In genomic region chr13:74381533-74382276, GRCm38 (mm10) we compare ENCODE assay signal across 18 mouse cellular contexts. TPM values are rescaled to one million over a fixed set of nuclear protein-coding genes. Genes with fewer than 3 reads are reported as not detected.
A peak's percentile ranks its signal among the peaks of the same experiment; 100 is the strongest.
DNase-seq lines count a peak whose midpoint lies in the region; ATAC-seq lines count a peak whose summit lies in the region.
"Had no signal": no experiment of that assay in that cellular context is flagged by ENCODE, and none has a peak within 500 bp of the region (broad histone marks: within the 10 kb centered on the region; RNA-seq: fewer than 3 reads in every experiment).

No protein-coding gene starts in this region.

- peak; percentile 7 for DNase-seq in adrenal gland, postnatal 14 days
- no peak for DNase-seq in adrenal gland, postnatal 36 days
- no peak for DNase-seq in kidney, postnatal 36 days
- DNase-seq in embryonic facial prominence, embryonic 14.5 days (ENCODE audit: low spot score), result peak; percentile 13
- no peak for DNase-seq in spleen, adult 18-20 months
- DNase-seq in lung, adult 18-20 months, result no peak
- DNase-seq: adrenal gland, adult 2 months; cerebellum, adult 18-20 months; heart, adult 11 months; thymus, postnatal 14 days had no signal

- no peaks in the 10 kb centered on the region for H3K27me3 ChIP-seq in kidney, embryonic 14.5 days (ENCODE audit: control insufficient read depth, insufficient read depth, low read length)
- no peaks in the 10 kb centered on the region for H3K27me3 ChIP-seq in embryonic facial prominence, embryonic 14.5 days (replicated peaks; ENCODE audit: control insufficient read depth, insufficient read depth, low read length)
- H3K27me3 ChIP-seq in limb, embryonic 13.5 days, result peaks cover 3% of the 10 kb centered on the region; the same call in 1 of the 2 replicates
- H3K27me3 ChIP-seq: liver, embryonic 15.5 days had no signal

- H3K36me3 ChIP-seq in kidney, embryonic 14.5 days (ENCODE audit: control insufficient read depth, insufficient read depth, low read length), result no peaks in the 10 kb centered on the region
- 0 out of 2 replicates have a peak, but pooled peaks cover 4% of the 10 kb centered on the region for H3K36me3 ChIP-seq in embryonic facial prominence, embryonic 14.5 days (ENCODE audit: control insufficient read depth, insufficient read depth, low read length)
- H3K36me3 ChIP-seq in limb, embryonic 13.5 days, result no peaks in the 10 kb centered on the region
- H3K36me3 ChIP-seq: G1E; liver, embryonic 15.5 days had no signal

- ATAC-seq in kidney, embryonic 14.5 days (ENCODE audit: low FRiP score, low TSS enrichment), result peak; percentile 72
- ATAC-seq in embryonic facial prominence, embryonic 14.5 days (ENCODE audit: low read depth), result no peak
- ATAC-seq in limb, embryonic 13.5 days (ENCODE audit: low FRiP score, low read depth), result no peak; the same call in 1 of the 2 replicates

- no peak overlapping the region for H3K9ac ChIP-seq in kidney, embryonic 14.5 days (ENCODE audit: low read depth, low read length)
- H3K9ac ChIP-seq in embryonic facial prominence, embryonic 14.5 days (ENCODE audit: low read depth, low read length), result no peak overlapping the region
- peak overlapping the region; percentile 36; the same call in 1 of the 2 replicates for H3K9ac ChIP-seq in limb, embryonic 13.5 days
- H3K9ac ChIP-seq: liver, embryonic 15.5 days had no signal

- 40% methylated on average over 10 of the region's 10 CpGs for WGBS in kidney, embryonic 14.5 days
- WGBS in embryonic facial prominence, embryonic 14.5 days, result 70% methylated on average over 10 of the region's 10 CpGs
- 53% methylated on average over 10 of the region's 10 CpGs for WGBS in limb, embryonic 13.5 days

- H3K4me2 ChIP-seq in kidney, embryonic 14.5 days (replicated peaks; ENCODE audit: low read depth, low read length), result peak overlapping the region; percentile 12; the same call in 1 of the 2 replicates
- no peak overlapping the region for H3K4me2 ChIP-seq in embryonic facial prominence, embryonic 14.5 days (ENCODE audit: low read depth, low read length)
- H3K4me2 ChIP-seq in limb, embryonic 13.5 days (replicated peaks), result peak overlapping the region; percentile 14; the same call in 1 of the 2 replicates
- H3K4me2 ChIP-seq: liver, embryonic 15.5 days had no signal

- peak overlapping the region; percentile 81; the same call in 1 of the 2 replicates for H3K27ac ChIP-seq in kidney, embryonic 14.5 days (ENCODE audit: low read depth, low read length)
- H3K27ac ChIP-seq in embryonic facial prominence, embryonic 14.5 days (replicated peaks; ENCODE audit: low read depth, low read length), result peak overlapping the region; percentile 65; the same call in 1 of the 2 replicates
- peak overlapping the region; percentile 33; the same call in 1 of the 2 replicates for H3K27ac ChIP-seq in limb, embryonic 13.5 days
- H3K27ac ChIP-seq: left cerebral cortex, adult 2 months; liver, embryonic 15.5 days had no signal

- H3K9me3 ChIP-seq in kidney, embryonic 14.5 days (ENCODE audit: control insufficient read depth, low read length), result no peaks in the 10 kb centered on the region
- H3K9me3 ChIP-seq in embryonic facial prominence, embryonic 14.5 days (ENCODE audit: control insufficient read depth, low read length), result no peaks in the 10 kb centered on the region
- no peaks in the 10 kb centered on the region for H3K9me3 ChIP-seq in limb, embryonic 13.5 days
- H3K9me3 ChIP-seq: G1E; liver, embryonic 15.5 days had no signal

- H3K4me1 ChIP-seq in kidney, embryonic 14.5 days (ENCODE audit: control insufficient read depth, insufficient read depth, low read length), result peaks cover 13% of the 10 kb centered on the region
- no peaks in the 10 kb centered on the region for H3K4me1 ChIP-seq in embryonic facial prominence, embryonic 14.5 days (ENCODE audit: control insufficient read depth, insufficient read depth, low read length)
- H3K4me1 ChIP-seq in limb, embryonic 13.5 days, result peaks cover 14% of the 10 kb centered on the region
- H3K4me1 ChIP-seq: liver, embryonic 15.5 days had no signal

- no peak overlapping the region for H3K4me3 ChIP-seq in kidney, embryonic 14.5 days (ENCODE audit: low read length)
- H3K4me3 ChIP-seq in embryonic facial prominence, embryonic 14.5 days (ENCODE audit: low read depth, low read length), result no peak overlapping the region
- H3K4me3 ChIP-seq in limb, embryonic 13.5 days, result no peak overlapping the region
- H3K4me3 ChIP-seq: erythroblast, embryonic 14.5 days; left cerebral cortex, adult 2 months; liver, embryonic 15.5 days had no signal

RNA-seq across cellular contexts. Expression of gene Zfp72, which starts 8.9 kb away (rescaled TPM):
- 3.4 and 3.7 TPM in 2 replicates for total RNA-seq in adrenal gland, postnatal 14 days (2021)
- total RNA-seq in adrenal gland, postnatal 36 days (2021), result 1 to 10 TPM; 2.5 to 3.8 TPM
- 7.8 and 7.9 TPM in 2 replicates for polyA plus RNA-seq in kidney, embryonic 14.5 days (2014; fragmentation: Nextera tagmentation; extraction: Ambion mirVana)
- 5.8 and 6.8 TPM in 2 replicates for polyA plus RNA-seq in embryonic facial prominence, embryonic 14.5 days (2014; fragmentation: Nextera tagmentation; extraction: Ambion mirVana)
- polyA plus RNA-seq in limb, embryonic 13.5 days (2015; fragmentation: Nextera tagmentation; extraction: Ambion mirVana), result 5.3 and 6.6 TPM in 2 replicates
- polyA plus RNA-seq: erythroblast, embryonic 14.5 days had no signal

RNA-seq across cellular contexts. Expression of gene Ftl1-ps1, which starts 17.8 kb away (rescaled TPM):
- 587 and 595 TPM in 2 replicates for total RNA-seq in adrenal gland, postnatal 14 days (2021)
- total RNA-seq in adrenal gland, postnatal 36 days (2021), result 1,000 to 10,000 TPM in 1 of 2 experiments, 100 to 1,000 TPM in 1; 827 to 1,288 TPM
- polyA plus RNA-seq in kidney, embryonic 14.5 days (2014; fragmentation: Nextera tagmentation; extraction: Ambion mirVana), result 59.8 and 61.6 TPM in 2 replicates
- polyA plus RNA-seq in embryonic facial prominence, embryonic 14.5 days (2014; fragmentation: Nextera tagmentation; extraction: Ambion mirVana), result 73.0 and 78.2 TPM in 2 replicates
- 95.3 and 95.4 TPM in 2 replicates for polyA plus RNA-seq in limb, embryonic 13.5 days (2015; fragmentation: Nextera tagmentation; extraction: Ambion mirVana)

RNA-seq across cellular contexts. Expression of gene Lrrc14b, which starts 17.9 kb away (rescaled TPM):
- 0.15 and 0.19 TPM in 2 replicates for total RNA-seq in adrenal gland, postnatal 14 days (2021)
- total RNA-seq in adrenal gland, postnatal 36 days (2021), result under 1 TPM; 0.23 to 0.36 TPM
- polyA plus RNA-seq in kidney, embryonic 14.5 days (2014; fragmentation: Nextera tagmentation; extraction: Ambion mirVana), result not detected in 2 replicates
- 0.10 TPM in 1 of 2 replicates, not detected in the other for polyA plus RNA-seq in embryonic facial prominence, embryonic 14.5 days (2014; fragmentation: Nextera tagmentation; extraction: Ambion mirVana)
- polyA plus RNA-seq in limb, embryonic 13.5 days (2015; fragmentation: Nextera tagmentation; extraction: Ambion mirVana), result not detected in 2 replicates
- total RNA-seq: G1E; megakaryocyte-erythroid progenitor cell, adult 5-6 weeks had no signal
- polyA plus RNA-seq: erythroblast, embryonic 14.5 days; G1E; intestine, embryonic 14.5 days; liver, embryonic 15.5 days had no signal

RNA-seq across cellular contexts. Expression of gene Ccdc127, which starts 31.6 kb away (rescaled TPM):
- total RNA-seq in adrenal gland, postnatal 14 days (2021), result 51.2 and 51.6 TPM in 2 replicates
- total RNA-seq in adrenal gland, postnatal 36 days (2021), result 10 to 100 TPM; 58.0 to 58.1 TPM
- polyA plus RNA-seq in kidney, embryonic 14.5 days (2014; fragmentation: Nextera tagmentation; extraction: Ambion mirVana), result 53.2 and 55.5 TPM in 2 replicates
- polyA plus RNA-seq in embryonic facial prominence, embryonic 14.5 days (2014; fragmentation: Nextera tagmentation; extraction: Ambion mirVana), result 51.0 and 51.7 TPM in 2 replicates
- 63.7 and 71.3 TPM in 2 replicates for polyA plus RNA-seq in limb, embryonic 13.5 days (2015; fragmentation: Nextera tagmentation; extraction: Ambion mirVana)

RNA-seq across cellular contexts. Expression of gene Sdha, which starts 31.6 kb away (rescaled TPM):
- total RNA-seq in adrenal gland, postnatal 14 days (2021), result 906 and 913 TPM in 2 replicates
- 100 to 1,000 TPM; 611 to 702 TPM for total RNA-seq in adrenal gland, postnatal 36 days (2021)
- polyA plus RNA-seq in kidney, embryonic 14.5 days (2014; fragmentation: Nextera tagmentation; extraction: Ambion mirVana), result 162 and 268 TPM in 2 replicates
- 207 TPM in 2 replicates for polyA plus RNA-seq in embryonic facial prominence, embryonic 14.5 days (2014; fragmentation: Nextera tagmentation; extraction: Ambion mirVana)
- 237 and 242 TPM in 2 replicates for polyA plus RNA-seq in limb, embryonic 13.5 days (2015; fragmentation: Nextera tagmentation; extraction: Ambion mirVana)

Comparison
In these comparisons a context has a peak if more than half of its experiments do, and no peak if none do; other contexts are left out.
1. DNase-seq: peak in adrenal gland, postnatal 14 days (single experiment) and embryonic facial prominence, embryonic 14.5 days (single experiment); none in adrenal gland, postnatal 36 days (0 of 2), kidney, postnatal 36 days (0 of 2), spleen, adult 18-20 months (0 of 2) and lung, adult 18-20 months (0 of 2).
2. Peak in every context shown above with its lines, with median percentiles within 50 percentile points of each other: H3K27ac ChIP-seq.